Mouse (Mus musculus): Measurements from ENCODE around the gene Phc2.

The Phc2 gene

DNA sequence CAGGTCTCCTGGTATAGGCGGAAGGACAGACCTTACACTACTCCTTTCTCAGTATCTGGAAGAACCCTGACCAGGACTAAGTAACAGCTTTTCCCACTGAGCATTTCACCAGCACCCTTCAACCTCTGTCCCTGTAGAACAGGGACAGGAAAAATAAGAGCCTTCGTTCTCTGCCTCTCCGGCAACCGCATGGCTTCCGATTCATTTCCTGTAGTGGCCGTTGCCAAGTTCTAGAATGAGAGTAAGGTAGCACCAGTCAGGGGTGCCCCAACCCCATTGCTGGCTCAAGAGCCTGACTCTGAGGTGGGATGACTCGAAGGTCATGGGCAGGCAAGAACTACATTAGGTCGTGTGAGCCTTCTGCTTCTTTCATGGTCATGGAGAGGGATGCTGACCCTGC lies 90.7 kb downstream of the Phc2 start:
- DNase-seq, result no peak

- DNase-seq, result no peak
These were observed 93.2 kb downstream of the Phc2 start for GRCm38 (mm10) chr4:128747614-128748270.

DNA sequence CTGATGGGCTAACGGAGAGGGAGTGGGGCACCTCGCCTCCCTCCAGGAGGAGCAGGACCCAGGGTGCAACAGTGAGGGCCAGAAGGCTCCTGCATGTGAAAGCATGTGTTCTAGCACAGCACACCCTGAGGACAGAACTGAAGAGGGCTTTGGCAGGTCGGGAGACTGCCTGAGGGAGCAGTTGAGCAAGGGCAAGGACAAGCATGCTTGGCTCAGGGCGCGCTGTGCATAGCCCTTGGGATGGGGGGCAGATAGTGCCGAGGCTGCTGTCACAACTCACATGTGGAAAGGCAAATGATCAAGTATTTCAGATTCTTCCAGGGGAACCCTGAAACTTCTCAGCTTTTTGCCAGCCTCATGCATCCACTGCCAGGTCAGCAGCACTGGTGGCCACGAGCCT lies 93.8 kb downstream of the Phc2 start:
- no peak for DNase-seq

DNA sequence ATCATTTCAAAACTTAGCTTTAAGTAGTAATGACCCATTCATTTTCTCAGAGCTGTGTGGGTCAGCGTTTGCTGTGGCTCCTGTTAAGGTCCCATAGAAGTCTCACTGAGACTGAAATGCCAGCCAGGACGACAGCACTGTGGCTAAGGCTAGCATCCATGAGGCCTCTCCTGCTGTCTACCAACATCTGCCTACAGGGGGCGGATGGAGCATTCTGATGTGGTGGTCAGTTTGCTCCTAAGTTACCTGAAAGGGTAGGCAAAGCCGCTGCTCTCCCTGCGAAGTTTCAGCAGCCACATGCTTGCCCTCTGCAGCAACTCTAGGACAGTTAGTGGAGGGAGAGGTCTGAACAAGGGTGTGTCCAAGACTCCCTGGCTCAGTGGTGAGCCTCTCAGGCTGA lies 96.5 kb downstream of the Phc2 start:
- DNase-seq, result no peak

DNA sequence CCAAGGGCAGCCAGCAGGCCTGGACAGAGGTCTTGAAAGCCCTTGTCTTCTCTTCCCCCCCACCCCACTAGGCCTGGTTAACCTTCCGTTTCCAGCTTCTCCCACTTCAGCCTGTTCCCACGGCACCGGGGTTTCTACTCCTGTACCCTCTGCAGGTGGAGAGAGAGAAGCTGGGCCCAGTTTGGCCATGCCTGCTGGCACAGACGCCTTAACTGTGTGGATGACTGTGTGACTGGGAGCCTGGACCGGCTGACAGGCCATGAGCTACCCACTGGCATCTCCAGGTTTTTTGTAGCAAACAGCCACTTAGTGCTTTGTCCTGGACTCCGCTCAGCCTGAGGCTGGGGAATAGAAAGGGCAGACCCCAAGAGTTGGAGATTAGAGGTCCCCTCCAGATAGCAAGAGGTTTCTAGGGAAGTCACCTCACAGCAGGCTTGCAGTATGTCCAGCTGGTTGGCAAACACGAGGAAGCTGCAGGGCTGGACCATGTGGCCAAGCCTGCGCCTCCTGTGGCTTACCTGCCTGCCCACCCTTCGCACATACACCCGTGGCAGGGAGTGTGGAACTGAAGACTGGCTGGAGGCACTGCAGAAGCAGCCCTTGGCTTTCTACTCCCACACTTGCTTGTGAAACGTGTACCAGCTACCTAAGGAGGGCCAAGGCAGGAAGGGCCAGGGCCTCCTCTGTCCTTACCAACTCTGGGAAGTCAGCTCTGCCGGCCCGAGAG lies 97.7 kb downstream of the Phc2 start:
- no peak for DNase-seq

DNA sequence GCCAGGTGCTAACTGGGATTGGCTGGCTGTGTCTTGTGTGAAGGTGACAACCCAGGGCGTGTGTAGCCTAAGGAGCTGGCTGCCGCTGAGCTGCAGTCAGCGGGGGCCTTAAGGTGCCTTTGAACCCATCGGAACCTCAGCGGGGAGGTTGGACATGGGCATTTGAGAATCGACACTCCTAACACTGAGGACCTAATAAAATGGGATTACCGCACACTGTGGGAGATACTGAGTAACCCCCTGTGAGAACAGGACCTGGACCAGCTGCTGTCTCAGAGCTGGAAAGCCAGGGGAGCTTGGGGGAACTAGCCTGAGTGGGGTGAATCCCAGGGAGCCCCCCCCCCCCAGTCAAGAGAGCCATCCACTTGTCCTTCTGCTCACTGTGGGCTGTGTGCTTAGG lies 99.1 kb downstream of the Phc2 start:
- no peak for DNase-seq

DNA sequence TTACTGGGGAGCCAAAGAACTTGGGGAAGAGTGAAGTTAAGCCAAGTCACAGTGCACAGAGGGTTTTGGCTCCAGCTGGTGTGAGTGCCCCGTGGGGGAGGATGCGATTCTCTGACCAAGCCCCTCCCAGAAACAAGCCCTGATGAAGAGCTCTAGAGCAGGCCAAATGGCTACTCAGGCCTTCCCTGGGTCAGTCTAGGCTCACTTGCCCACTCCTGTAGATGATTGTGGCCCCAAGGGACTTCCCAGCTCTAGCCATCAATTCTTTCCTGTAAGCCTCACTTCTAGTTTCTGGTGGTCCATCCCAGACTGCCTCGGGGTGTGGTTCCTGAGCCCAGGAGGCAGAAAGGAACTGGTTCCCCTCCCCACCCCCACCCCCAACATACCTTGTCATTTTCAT lies 100.6 kb downstream of the Phc2 start, which contains the start of gene A3galt2:
Gene A3galt2 (plus strand): TSS at position 301 of the 400 bp plus-strand sequence.
- DNase-seq, result no peak

DNA sequence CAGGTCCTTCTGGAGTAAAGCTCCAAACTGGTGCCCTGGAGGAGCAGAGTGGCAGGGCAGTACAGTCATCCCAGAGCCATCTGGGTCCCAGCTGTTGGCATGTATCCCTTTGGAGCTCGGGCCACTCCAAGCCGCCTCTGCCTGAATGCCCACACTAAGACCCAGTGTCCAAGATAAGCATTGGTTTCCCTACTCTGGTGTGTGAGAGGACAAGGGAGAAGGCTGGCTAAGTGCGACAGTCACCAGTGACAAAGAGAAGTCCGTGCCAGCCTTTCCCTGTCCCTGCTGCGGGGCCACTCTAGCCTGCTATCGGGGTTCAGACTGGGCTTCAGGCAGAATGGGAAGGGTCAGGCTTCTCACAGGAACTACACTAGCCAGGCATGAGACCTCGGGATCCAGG lies 101.4 kb downstream of the Phc2 start:
- DNase-seq, result no peak

GRCm38 (mm10) chr4:128759214-128759613 lies 104.7 kb downstream of the Phc2 start:
- DNase-seq, result no peak

DNA sequence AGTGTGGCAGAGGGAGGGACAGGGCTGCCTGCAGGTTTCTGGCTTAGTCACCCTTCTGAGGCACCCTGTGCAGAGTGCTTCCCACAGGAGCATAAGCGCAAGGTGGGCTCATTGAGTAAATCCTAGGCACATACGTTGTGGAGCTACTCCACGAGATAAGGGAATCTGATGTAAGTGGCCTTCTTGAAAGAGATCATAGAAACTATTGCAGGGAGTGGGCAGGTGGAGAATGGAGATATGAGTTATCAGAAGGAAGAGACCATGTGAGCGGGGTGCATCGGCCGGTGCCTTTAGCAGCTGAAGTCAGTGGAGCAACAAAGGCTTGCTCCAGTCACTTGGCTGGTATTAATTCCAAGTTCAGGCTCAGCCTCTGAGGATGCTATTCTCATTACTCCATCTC lies 105.5 kb downstream of the Phc2 start:
- no peak for DNase-seq

DNA sequence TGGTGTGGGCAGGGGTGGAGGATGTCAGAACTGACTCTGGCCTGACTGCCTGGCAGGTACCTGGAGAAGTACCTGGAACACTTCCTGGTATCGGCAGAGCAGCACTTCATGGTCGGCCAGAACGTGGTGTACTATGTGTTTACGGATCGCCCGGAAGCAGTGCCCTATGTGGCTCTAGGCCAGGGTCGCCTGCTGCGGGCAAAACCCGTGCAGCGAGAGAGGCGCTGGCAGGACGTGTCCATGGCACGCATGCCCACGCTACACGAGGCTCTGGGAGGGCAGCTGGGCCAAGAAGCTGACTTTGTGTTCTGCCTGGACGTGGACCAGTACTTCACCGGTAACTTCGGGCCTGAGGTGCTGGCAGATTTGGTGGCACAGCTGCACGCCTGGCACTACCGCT lies 112.4 kb downstream of the Phc2 start:
- no peak for DNase-seq

- DNase-seq, result no peak
These were observed 113.6 kb downstream of the Phc2 start for GRCm38 (mm10) chr4:128768120-128768519.

GRCm38 (mm10) chr4:128769569-128770355 lies 115.3 kb downstream of the Phc2 start:
- no peak for DNase-seq

DNA sequence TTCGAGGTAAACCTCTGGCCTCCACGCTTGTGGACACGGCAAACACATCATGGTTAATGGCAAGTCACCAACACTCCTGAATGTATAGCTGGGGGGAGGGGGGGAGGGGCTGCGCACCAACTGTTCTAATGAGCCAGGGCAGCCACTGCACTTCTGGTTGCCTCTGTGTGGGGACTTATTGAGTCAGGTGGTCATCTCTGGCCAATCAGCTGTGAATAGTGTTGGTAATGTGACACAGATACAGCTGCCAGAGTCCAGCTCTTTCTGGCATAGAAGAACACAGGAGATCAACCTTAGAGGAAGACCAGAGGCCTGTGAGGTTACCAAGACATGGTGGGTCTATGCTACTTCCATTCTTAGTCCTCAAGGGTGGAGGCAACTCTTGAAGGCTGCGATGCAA lies 116.2 kb downstream of the Phc2 start:
- DNase-seq, result no peak

- no peak for DNase-seq
These were observed 119.3 kb downstream of the Phc2 start for GRCm38 (mm10) chr4:128773820-128774219.

DNA sequence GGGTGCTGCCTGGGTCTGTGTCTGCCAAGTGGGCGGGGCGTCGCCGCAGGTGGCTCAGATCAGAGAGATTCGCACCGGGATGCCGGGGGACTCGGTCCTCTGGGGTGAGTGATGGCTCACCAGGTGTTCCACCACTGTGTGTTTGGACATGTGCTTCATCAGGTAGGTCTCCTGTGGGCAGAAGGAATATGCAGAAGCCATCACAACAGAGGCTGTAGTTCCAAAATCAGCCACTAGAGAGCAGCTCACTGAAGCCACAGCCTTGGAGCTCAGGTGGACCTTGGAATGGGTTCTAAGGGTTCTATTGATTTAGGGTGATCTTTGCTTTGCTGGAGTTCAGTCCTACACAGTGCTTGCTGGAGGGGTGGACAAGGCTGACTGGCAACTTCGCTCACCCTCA lies 120.0 kb downstream of the Phc2 start:
- DNase-seq, result peak; percentile 63

DNA sequence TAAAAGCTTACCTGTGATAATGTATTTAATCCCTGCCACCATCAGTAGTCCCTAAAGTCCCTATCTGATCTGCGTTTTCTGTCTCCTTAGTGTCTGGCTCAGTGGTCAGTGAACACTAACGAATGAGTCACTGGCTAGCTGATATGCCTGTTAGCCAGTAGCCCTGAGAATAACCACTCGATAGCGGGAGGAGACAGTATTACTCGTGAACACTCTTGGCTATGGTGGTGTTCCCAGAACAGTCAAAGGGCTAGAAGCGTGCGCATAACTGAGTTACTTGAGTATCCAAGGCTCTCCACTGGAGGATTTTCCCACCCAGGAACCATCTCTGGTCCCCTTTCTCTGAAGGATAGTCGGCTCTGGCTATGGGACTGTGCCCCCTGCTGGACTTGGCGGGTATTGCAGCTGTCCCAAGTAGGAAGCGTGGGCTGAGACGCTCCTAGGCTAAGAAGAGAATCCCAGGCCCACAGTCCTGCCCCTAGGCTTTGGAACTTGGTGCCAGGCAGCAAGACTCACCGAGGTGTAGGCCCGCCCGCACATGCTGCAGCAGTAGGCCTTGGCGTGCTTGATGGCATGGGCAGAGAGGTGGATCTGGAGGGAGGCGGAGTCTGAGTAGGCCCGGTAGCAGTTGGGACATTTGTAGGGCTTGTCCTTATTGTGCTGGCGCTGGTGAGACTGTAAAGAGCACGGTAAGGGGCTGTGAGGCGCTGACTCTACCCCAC lies 122.2 kb downstream of the Phc2 start:
- peak; percentile 86 for DNase-seq

- DNase-seq, result no peak
These were observed 123.1 kb downstream of the Phc2 start for GRCm38 (mm10) chr4:128777593-128777992.

DNA sequence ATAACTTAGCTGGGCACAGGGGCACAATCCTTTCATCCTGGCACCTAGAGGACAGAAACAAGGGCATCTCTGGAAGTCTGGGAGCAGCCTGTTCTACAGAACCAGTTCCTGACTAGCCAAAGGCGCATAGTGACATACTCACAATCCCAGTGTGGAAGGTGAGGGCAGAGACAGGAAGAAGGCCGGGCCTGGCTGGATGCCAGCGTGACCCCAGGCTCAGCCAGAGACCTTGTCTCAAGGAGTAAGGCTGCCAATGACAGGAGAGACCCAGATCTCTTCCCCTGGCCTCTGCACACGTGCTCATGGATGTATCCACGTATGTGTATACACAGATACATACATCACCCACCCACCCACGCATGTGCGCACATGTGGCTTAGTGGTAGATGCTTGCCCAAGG lies 127.5 kb downstream of the Phc2 start:
- no peak for DNase-seq

- no peak for DNase-seq
These were observed 128.1 kb downstream of the Phc2 start for GRCm38 (mm10) chr4:128782645-128783044.

DNA sequence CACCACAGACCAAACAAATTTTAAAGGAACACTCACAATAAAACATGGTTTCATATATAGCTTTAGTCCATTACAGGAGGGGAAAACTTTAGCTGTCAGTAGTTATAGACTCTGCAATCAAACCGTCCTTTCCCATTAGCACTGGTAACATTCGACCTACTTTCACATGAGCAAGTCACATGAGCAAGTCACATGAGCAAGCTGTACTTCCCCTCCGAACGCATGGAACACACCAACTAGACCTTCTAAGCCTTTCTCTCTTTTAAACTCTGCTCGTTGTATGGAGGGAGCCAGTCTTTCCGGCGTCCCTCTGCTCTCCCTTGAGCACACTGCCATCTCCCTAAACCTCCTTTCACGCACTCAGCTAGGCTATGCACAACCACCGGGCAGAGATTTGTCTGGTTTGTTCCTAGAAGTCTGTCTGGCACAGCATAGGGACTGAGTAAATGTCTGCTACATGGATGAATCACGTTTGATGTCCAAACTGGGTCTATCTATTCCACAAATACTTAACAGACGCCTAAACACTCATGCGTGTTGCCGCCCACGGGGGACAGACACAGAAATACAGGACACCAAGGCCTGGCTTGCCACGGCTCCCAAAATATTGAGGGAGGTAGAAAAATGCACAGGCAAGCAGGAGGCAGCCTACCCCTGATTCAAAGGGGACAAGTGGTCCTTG lies 130.6 kb downstream of the Phc2 start:
- DNase-seq, result no peak

- DNase-seq, result no peak
These were observed 131.6 kb downstream of the Phc2 start for GRCm38 (mm10) chr4:128785921-128786654.

Measured in lung, postnatal 10 days (tissue).